Mouse (Mus musculus): Measurements from ENCODE around the gene Galk1.

Gene Galk1

GRCm38 (mm10) chr11:116011529-116012261 lies 824 bp downstream of the Galk1 start:
- no peak for DNase-seq (ENCODE audit: low spot score)

- no peak for DNase-seq (ENCODE audit: low spot score)
Measured at GRCm38 (mm10) chr11:116010948-116011347, 1.6 kb downstream of the Galk1 start.

DNA sequence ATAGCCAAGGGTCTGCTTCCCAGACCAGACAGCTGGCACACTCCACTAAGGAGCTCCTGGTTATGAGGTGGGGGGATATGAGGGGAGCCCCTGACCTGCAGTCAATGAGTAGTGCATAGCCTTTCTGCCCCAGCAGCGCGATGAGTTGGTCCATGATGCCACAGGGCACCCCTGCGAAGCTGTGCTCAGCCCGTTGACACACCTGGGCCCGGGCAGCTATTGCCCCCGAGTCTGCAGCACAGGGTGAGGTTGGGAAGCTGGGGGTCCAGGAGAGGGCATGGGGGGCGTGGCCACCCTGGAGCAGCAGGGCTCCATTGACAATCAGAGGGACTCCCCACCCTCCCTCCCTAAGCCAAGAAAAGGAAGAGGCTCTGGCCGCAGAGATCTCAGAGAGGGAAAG lies 2.4 kb downstream of the Galk1 start:
- no peak for DNase-seq (ENCODE audit: low spot score)

GRCm38 (mm10) chr11:116009661-116010060 lies 2.9 kb downstream of the Galk1 start:
- DNase-seq (ENCODE audit: low spot score) = no peak

DNA sequence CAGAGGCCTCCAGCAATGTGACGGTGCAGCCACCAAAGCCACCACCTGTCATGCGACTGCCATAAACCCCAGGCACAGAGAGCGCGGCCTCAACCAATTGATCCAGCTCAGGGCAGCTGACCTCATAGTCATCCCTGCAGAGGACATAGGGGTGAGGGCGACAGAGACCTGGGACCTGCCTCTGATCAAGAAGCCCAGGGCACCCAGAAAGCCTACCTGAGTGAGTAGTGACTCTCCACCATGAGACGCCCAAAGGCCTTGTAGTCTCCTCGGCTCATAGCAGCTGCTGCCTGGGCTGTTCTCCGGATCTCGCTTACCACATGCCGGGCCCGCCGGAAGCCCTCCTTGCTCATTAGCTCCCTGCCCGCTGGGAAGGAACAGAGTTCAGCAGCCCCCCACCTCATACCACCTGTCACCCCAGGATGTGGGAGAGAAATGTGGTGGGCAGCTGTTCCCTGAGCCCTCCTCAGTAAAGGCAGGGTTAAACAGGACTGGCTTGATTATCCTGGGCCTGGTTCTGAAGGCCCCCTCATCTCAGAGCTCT lies 3.6 kb downstream of the Galk1 start:
- no peak for DNase-seq (ENCODE audit: low spot score)

DNA sequence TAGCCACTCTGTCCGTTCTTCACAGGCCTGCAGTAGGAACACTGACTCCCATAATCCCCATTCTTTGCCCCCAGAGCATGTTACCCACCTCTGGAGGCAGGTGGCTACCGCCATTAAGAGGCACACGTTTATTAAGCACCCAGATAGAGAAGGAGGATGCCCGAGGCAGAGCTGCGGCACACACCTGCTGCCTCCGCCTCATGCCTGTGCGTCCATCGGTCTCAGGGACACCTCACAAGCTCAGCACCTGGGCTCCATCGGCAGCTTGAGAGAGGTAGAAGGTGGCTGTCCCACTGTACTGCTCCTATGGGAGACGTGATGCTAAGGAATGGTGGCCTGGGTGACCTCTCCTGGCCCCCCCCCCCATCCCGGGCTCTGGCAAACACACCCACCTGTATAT lies 4.1 kb downstream of the Galk1 start:
- DNase-seq (ENCODE audit: low spot score) = no peak

- no peak for DNase-seq (ENCODE audit: low spot score)
Measured at GRCm38 (mm10) chr11:116007095-116007850, 5.2 kb downstream of the Galk1 start.

DNA sequence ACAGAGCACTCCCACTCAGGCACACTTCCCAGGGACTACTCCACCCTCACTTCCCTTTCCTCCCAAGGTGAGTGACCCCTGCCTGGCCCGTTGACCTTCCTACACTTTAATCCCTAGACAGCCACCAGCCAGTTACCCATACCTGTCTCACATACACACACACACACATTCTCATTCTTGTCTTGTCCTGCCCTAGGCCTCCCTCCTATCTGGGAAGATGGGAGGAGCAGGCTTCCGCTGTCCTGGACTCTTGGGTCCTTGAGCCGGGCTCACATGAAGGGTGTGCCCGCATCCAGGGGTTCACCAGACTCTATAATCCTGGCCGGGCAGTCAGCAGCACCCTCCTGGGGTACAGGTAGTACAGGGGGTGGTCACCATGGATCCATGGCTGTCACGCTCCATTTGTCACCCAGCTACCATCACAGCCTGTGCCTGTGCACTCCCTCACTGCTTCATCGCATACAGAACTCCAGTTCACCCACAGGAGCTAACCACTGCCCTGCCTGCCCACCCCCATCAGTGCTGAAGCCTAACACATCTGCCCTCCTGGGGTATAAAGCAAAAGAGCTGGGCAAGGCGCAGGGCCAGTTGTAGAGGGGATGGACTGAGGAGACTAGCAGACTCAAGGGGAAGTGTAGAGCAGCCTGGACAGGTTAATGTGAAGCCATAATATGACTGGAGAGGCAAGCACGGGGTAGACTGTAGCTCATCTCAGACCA lies 6.7 kb downstream of the Galk1 start:
- DNase-seq (ENCODE audit: low spot score) = no peak

- peak; percentile 90 for DNase-seq (ENCODE audit: low spot score)
Measured at GRCm38 (mm10) chr11:116004840-116005700, 7.4 kb downstream of the Galk1 start.

DNA sequence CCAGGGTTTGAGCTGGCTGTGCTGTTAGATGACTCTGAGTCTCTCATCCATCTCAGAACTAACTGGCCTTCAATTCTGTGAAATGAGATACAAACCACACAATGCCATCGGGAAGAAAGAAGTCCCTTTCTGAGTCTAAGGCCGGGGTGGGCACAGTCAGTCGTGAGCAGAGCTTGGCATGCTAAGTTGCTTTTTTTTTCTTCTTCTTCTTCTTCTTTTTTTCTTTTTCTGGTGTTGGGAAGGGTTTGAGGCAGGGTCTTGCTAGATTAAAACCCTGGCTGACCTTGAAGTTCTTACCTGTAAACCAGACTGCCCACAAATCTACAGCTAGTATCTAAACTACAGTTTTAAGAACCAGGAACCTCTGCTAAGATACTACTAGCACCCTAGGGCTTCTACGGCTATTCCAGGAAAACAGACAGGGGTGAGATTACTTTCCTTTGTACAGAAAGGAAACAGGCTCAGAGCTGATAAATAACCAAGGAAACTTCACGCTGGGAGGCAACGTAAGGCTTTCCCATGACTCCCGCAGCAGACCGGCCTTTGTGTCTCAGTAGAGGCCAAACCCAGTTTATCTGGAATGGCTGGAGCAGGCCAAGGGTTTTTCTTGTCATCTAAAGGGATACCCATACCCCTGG lies 8.2 kb downstream of the Galk1 start:
- DNase-seq (ENCODE audit: low spot score) = no peak

- DNase-seq (ENCODE audit: low spot score) = no peak
Measured at GRCm38 (mm10) chr11:116002894-116003293, 9.6 kb downstream of the Galk1 start.

- DNase-seq (ENCODE audit: low spot score) = no peak
Measured at GRCm38 (mm10) chr11:116001725-116002124, 10.8 kb downstream of the Galk1 start.

DNA sequence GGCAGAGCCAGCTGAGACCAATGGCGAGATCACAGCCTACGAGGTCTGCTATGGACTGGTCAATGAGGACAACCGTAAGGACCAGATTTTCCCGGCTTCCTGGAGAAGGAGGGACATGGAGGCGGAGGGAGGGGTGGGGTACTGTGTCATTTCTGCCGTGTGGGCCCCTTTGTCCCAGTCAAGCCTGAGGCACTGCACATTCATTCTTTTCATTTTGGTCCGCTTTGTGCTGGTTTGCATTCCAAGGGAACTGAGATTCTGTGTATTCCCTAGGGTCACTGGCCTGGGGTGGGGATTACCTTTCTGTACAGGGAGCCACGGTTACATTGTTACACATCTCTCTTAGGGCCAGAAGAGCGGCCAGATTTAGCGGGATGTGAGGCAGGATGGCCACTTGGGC lies 11.9 kb downstream of the Galk1 start:
- no peak for DNase-seq (ENCODE audit: low spot score)

DNA sequence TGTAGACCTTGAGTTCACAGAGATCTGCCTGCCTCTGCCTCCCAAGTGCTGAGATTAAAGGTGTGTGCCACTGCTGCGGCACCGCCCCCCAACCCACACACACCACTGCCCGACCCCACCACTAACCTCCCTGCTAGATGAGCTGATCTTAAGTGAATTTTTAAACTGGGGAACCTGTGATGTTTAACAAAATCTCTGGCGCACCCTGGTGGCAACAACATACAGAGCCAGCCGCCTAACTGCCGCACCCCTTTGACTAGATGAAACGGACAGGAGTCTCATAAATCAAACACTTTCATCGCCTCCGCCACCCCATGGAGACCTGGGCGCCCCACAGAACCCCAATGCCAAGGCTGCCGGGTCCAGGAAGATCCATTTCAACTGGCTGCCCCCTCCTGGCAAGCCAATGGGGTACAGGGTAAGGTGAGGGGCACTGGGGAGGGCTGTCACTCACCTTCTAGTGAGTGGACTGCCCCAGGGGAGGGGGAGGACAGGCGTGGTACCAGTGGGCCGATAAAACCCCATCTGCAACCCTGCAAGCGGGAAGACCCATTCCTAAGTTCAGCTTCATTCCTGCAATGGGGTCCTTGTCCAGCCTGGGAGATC lies 12.9 kb downstream of the Galk1 start:
- DNase-seq (ENCODE audit: low spot score) = peak; percentile 87

DNA sequence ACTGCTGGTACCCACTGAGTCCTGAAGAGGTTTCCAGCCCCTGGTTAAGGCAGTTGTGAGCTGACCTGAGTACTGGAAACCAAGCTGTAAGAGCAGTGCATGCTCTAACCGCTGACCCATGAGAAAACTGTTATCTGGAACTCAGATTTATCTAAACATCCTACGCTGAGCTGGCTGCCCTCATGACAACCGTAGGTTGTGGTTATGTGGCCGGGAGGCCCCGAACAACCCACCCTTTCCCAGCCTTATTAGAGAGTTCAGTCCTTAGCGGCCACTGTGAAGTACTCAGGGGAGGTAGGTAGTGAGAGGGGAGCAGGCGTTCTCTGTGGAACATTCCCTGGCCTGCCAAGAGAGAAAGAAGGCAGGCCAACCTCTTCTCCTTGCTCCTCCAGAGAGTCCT lies 13.5 kb downstream of the Galk1 start:
- DNase-seq (ENCODE audit: low spot score) = no peak

DNA sequence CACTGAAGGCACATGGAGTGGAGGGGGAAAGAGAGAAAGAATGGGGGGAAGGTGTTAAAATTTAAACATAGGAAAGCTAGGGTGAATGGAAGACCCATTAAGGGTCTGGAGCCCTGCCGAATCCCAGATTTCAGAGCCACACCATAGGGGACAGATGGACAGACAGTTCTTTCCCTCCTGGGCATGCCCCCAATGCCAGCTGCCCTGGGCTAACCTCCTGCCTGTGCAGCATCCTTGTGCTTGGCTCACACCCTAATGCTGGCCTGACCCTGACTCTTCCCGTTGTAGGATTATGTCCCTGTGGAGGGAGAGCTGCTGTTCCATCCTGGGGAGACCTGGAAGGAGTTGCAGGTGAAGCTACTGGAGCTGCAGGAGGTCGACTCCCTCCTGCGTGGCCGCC lies 14.9 kb downstream of the Galk1 start:
- no peak for DNase-seq (ENCODE audit: low spot score)

DNA sequence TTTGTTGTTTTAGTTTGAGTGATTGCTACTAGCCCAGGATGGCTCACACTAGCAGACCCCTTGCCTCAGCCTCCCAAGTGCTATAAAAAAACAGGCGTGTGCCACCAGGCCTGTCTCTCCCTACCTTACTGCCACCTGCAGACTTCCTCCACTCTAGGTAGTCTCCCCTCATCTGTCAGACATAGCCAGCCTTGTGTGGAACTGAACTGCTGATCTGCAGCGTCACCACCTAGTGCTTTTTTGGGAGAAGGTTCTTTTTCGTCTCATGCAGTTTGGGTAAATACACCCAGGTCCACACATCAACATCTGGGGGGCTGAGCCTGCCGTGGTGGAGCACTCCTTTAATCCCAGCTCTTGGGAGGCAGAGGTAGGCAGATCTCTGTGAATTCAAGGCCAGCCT lies 15.5 kb downstream of the Galk1 start:
- no peak for DNase-seq (ENCODE audit: low spot score)

GRCm38 (mm10) chr11:115995256-115995655 lies 17.3 kb downstream of the Galk1 start:
- DNase-seq (ENCODE audit: low spot score) = no peak

- no peak for DNase-seq (ENCODE audit: low spot score)
Measured at GRCm38 (mm10) chr11:115992098-115992497, 20.4 kb downstream of the Galk1 start.

DNA sequence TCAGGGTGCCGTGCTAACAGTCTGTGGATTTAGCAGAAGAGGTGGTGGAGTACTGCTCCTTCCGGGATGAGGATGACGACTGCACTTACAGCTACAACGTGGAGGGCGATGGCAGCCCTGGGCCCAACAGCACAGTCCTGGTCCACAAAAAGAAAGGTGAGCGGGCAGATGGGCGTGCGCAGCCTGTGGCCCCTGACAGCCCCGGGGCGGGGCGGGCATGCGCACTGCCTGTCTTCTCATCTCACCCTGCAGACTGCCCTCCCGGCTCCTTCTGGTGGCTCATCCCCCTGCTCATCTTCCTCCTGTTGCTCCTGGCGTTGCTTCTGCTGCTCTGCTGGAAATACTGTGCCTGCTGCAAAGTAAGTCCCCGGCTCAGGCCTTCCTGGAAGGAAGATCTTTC lies 22.8 kb downstream of the Galk1 start:
- DNase-seq (ENCODE audit: low spot score) = no peak

GRCm38 (mm10) chr11:115983291-115983690 lies 29.2 kb downstream of the Galk1 start:
- no peak for DNase-seq (ENCODE audit: low spot score)

Measured in testis, postnatal 10 days (tissue).